ENCODE assay signal across 16 mouse cellular contexts in genomic region chr13:113660576-113661310, GRCm38 (mm10). TPM values are rescaled to one million over a fixed set of nuclear protein-coding genes. Genes with fewer than 3 reads are reported as not detected.
DNase-seq lines count a peak whose midpoint lies in the region; ATAC-seq lines count a peak whose summit lies in the region.
"Had no signal": no experiment of that assay in that cellular context is flagged by ENCODE, and none has a peak within 500 bp of the region (broad histone marks: within the 10 kb centered on the region; RNA-seq: fewer than 3 reads in every experiment).

No protein-coding gene starts in this region.

- H3K9me3 ChIP-seq in forebrain, embryonic 10.5 days = no peaks in the 10 kb centered on the region
- H3K9me3 ChIP-seq: limb, embryonic 12.5 days; liver, embryonic 15.5 days; midbrain, embryonic 12.5 days had no signal

- no peaks in the 10 kb centered on the region for H3K27me3 ChIP-seq in forebrain, embryonic 10.5 days (ENCODE audit: poor library complexity, severe bottlenecking)
- H3K27me3 ChIP-seq: limb, embryonic 12.5 days; liver, embryonic 15.5 days; midbrain, embryonic 12.5 days had no signal

- peaks cover 12% of the 10 kb centered on the region for H3K4me1 ChIP-seq in forebrain, embryonic 10.5 days
- H3K4me1 ChIP-seq: limb, embryonic 12.5 days; liver, embryonic 15.5 days had no signal

- no peak for ATAC-seq in megakaryocyte-erythroid progenitor cell, adult 5-6 weeks (replicated peaks; ENCODE audit: low FRiP score, low TSS enrichment, poor library complexity, severe bottlenecking)
- ATAC-seq: hindbrain, embryonic 16.5 days had no signal

- H3K36me3 ChIP-seq in forebrain, embryonic 10.5 days (replicated peaks) = no peaks in the 10 kb centered on the region
- H3K36me3 ChIP-seq: limb, embryonic 12.5 days; liver, embryonic 15.5 days; midbrain, embryonic 12.5 days had no signal

- DNase-seq in gastrocnemius, adult 18-20 months (ENCODE audit: low spot score) = peak; percentile 61
- no peak for DNase-seq in gastrocnemius, postnatal 4 days (ENCODE audit: low spot score in 2 of 2)
- DNase-seq in left cerebral cortex, postnatal 25 days (ENCODE audit: low spot score in 2 of 2) = peak; percentile 29 to 68
- DNase-seq in left cerebral cortex, adult 11 months (ENCODE audit: low spot score) = no peak
- peak; percentile 46 to 52 for DNase-seq in heart, adult 9 months (ENCODE audit: low spot score in 2 of 2)
- DNase-seq in heart, postnatal 4 days = peak; percentile 27
- DNase-seq in forebrain, embryonic 10.5 days (ENCODE audit: extremely low spot score, low spot score) = no peak
- DNase-seq: adrenal gland, postnatal 10 days; cerebellum, adult 9-11 months; kidney, adult 9 months; thymus, postnatal 36 days had no signal

- no peak overlapping the region for H3K4me3 ChIP-seq in forebrain, embryonic 10.5 days
- H3K4me3 ChIP-seq: limb, embryonic 12.5 days; liver, embryonic 15.5 days; midbrain, embryonic 12.5 days had no signal

- H3K27ac ChIP-seq in forebrain, embryonic 10.5 days = no peak overlapping the region
- H3K27ac ChIP-seq: limb, embryonic 12.5 days; liver, embryonic 15.5 days; midbrain, embryonic 12.5 days had no signal

- intact Hi-C loops in left cerebral cortex, postnatal 25 days (cut with DNase I) = no loop called here

- 89% methylated on average over 9 of the region's 9 CpGs for WGBS in forebrain, embryonic 10.5 days

RNA-seq across cellular contexts. Expression of gene Hspb3, which starts 2.7 kb away (rescaled TPM):
- total RNA-seq in gastrocnemius, adult 18-20 months (2021) = 10 to 100 TPM; 47.7 to 56.6 TPM
- total RNA-seq in gastrocnemius, postnatal 4 days (2021) = 10 to 100 TPM; 79.4 to 87.2 TPM
- 1 to 10 TPM; 8.1 to 9.1 TPM for total RNA-seq in left cerebral cortex, postnatal 25 days (2021)
- 10 to 100 TPM; 27.4 to 28.9 TPM for total RNA-seq in heart, postnatal 4 days (2021)
- polyA plus RNA-seq in forebrain, embryonic 10.5 days (2016; fragmentation: Nextera tagmentation; extraction: Ambion mirVana) = not detected in 2 replicates
- total RNA-seq in megakaryocyte-erythroid progenitor cell, adult 5-6 weeks (2014; fragmentation: Nextera tagmentation) = not detected in 2 replicates
- total RNA-seq in megakaryocyte-erythroid progenitor cell, adult 5-6 weeks (2017) = not detected in 2 replicates
- polyA plus RNA-seq: midbrain, embryonic 12.5 days had no signal

RNA-seq across cellular contexts. Expression of gene Snx18, which starts 42.4 kb away (rescaled TPM):
- total RNA-seq in gastrocnemius, adult 18-20 months (2021) = 10 to 100 TPM in 1 of 2 experiments, 1 to 10 TPM in 1; 9.2 to 11.3 TPM
- total RNA-seq in gastrocnemius, postnatal 4 days (2021) = 10 to 100 TPM; 30.7 to 36.4 TPM
- total RNA-seq in left cerebral cortex, postnatal 25 days (2021) = 10 to 100 TPM; 21.4 to 25.7 TPM
- 10 to 100 TPM; 32.6 to 34.4 TPM for total RNA-seq in heart, postnatal 4 days (2021)
- 11.2 and 11.5 TPM in 2 replicates for polyA plus RNA-seq in forebrain, embryonic 10.5 days (2016; fragmentation: Nextera tagmentation; extraction: Ambion mirVana)
- total RNA-seq in megakaryocyte-erythroid progenitor cell, adult 5-6 weeks (2014; fragmentation: Nextera tagmentation) = 5.3 and 10.9 TPM in 2 replicates
- total RNA-seq in megakaryocyte-erythroid progenitor cell, adult 5-6 weeks (2017) = 13.2 and 18.1 TPM in 2 replicates

Comparison
In these comparisons a context has a peak if more than half of its experiments do, and no peak if none do; other contexts are left out.
1. DNase-seq: peak in gastrocnemius, adult 18-20 months (single experiment), left cerebral cortex, postnatal 25 days (2 of 2), heart, adult 9 months (2 of 2) and heart, postnatal 4 days (single experiment); none in gastrocnemius, postnatal 4 days (0 of 2), left cerebral cortex, adult 11 months (single experiment) and forebrain, embryonic 10.5 days (single experiment).
2. RNA of gene Hspb3, which starts 2.7 kb away (total RNA-seq): 79.4 to 87.2 TPM in gastrocnemius, postnatal 4 days, 47.7 to 56.6 TPM in gastrocnemius, adult 18-20 months, 27.4 to 28.9 TPM in heart, postnatal 4 days and 8.1 to 9.1 TPM in left cerebral cortex, postnatal 25 days; not detected in megakaryocyte-erythroid progenitor cell, adult 5-6 weeks; every median in the first group is over 4 times any median in the second.